Mouse (Mus musculus): ENCODE measurements at regions not wholly inside any gene's neighbourhood (a gene's known extent, or its start where the extent isn't known, plus 50 kb on each side); places are given as distances from the start of the nearest gene placed in this dataset.
"Not testable (repeated sequence)": the region's sequence is repeated elsewhere in the genome, so short reads cannot be mapped to it uniquely, and the experiment has no call there.

- H3K4me1 ChIP-seq (ENCODE audit: control insufficient read depth in 1 of 2, insufficient read depth in 2 of 2, low read length in 2 of 2), result no peaks in the 10 kb centered on the region
- no peak overlapping the region for H3K9ac ChIP-seq (ENCODE audit: control insufficient read depth, low read depth, low read length, poor library complexity, severe bottlenecking)
- H3K27ac ChIP-seq (ENCODE audit: control insufficient read depth, low read depth, low read length), result no peak overlapping the region
- TF ChIP-seq ZNF384 (IDR thresholded peaks at IDR 0.05; ENCODE audit: low read depth, low read length) (no peak), HCFC1 (IDR thresholded peaks at IDR 0.05; ENCODE audit: low read depth, low read length) (no peak), MXI1 (IDR thresholded peaks at IDR 0.05; ENCODE audit: low read depth, low read length) (no peak), TAL1 (IDR thresholded peaks at IDR 0.05; ENCODE audit: low read length) (no peak), ZMIZ1 (IDR thresholded peaks at IDR 0.05; ENCODE audit: low read depth, low read length) (no peak), GABPA (IDR thresholded peaks at IDR 0.05; ENCODE audit: low read depth, low read length) (no peak), CHD1 (IDR thresholded peaks at IDR 0.05; ENCODE audit: low read depth, low read length) (no peak), TBP (IDR thresholded peaks at IDR 0.05; ENCODE audit: low read depth, low read length) (no peak), USF1 (IDR thresholded peaks at IDR 0.05; ENCODE audit: low read depth, low read length) (no peak), POLR2AphosphoS5 (IDR thresholded peaks at IDR 0.05; ENCODE audit: borderline replicate concordance, low read depth, low read length) (no peak), MAZ (IDR thresholded peaks at IDR 0.05; ENCODE audit: low read depth, low read length) (no peak), USF2 (IDR thresholded peaks at IDR 0.05; ENCODE audit: borderline replicate concordance in 1 of 2, insufficient read depth in 1 of 2, low read depth in 1 of 2, low read length in 2 of 2) (no peak), SIN3A (IDR thresholded peaks at IDR 0.05; ENCODE audit: low read length) (no peak), KAT2A (conservative IDR thresholded peaks at IDR 0.05; ENCODE audit: low read depth, low read length) (no peak), POLR2AphosphoS2 (IDR thresholded peaks at IDR 0.05; ENCODE audit: low read length) (no peak), E2F4 (IDR thresholded peaks at IDR 0.05; ENCODE audit: borderline replicate concordance, low read depth, low read length) (no peak), RCOR1 (IDR thresholded peaks at IDR 0.05; ENCODE audit: low read depth, low read length) (no peak), RAD21 (IDR thresholded peaks at IDR 0.05; ENCODE audit: low read depth, low read length) (no peak)
- H3K27me3 ChIP-seq (ENCODE audit: control insufficient read depth in 1 of 2, insufficient read depth in 2 of 2, low read length in 2 of 2), result no peaks in the 10 kb centered on the region; a peak in 2 of 4 replicates
- no peak overlapping the region for H3K4me3 ChIP-seq (ENCODE audit: control insufficient read depth in 1 of 2, insufficient read depth in 1 of 2, low read depth in 2 of 2, low read length in 2 of 2)
- H3K36me3 ChIP-seq (ENCODE audit: control insufficient read depth in 1 of 2, insufficient read depth in 2 of 2, low read length in 2 of 2), result no peaks in the 10 kb centered on the region
- H3K79me2 ChIP-seq (ENCODE audit: control insufficient read depth, insufficient read depth, low read length, poor library complexity), result no peaks in the 10 kb centered on the region
- no peak for DNase-seq (ENCODE audit: low read depth, low spot score)
- no peaks in the 10 kb centered on the region for H3K9me3 ChIP-seq (replicated peaks; ENCODE audit: insufficient read depth, low read length)
These were observed 59.6 kb downstream of the Fasl start for GRCm38 (mm10) chr1:161728546-161729206.

DNA sequence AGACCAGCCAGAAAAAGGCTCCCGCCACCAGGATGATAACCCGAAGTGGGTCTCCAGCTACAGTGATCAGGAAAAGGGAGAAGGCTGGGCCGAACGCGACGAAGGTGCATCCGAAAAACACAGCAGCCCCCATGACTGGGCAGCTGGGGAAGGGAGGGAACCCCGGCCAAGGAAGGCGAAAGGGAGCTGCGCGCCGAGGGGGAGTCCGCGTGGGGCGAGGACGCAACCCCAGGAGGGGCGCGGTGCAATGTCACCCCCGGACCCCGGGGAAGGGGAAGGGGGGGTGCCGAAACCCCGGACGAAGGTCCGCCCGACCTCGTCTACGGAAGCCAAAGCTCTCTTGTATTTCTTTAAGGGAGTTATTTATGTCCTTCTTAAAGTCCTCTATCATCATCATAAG lies 60.9 kb downstream of the Fasl start:
- not testable (repeated sequence) for H3K27me3 ChIP-seq (ENCODE audit: control insufficient read depth in 1 of 2, insufficient read depth in 2 of 2, low read length in 2 of 2); H3K4me3 ChIP-seq (ENCODE audit: control insufficient read depth in 1 of 2, insufficient read depth in 1 of 2, low read depth in 2 of 2, low read length in 2 of 2); H3K27ac ChIP-seq (ENCODE audit: control insufficient read depth, low read depth, low read length); H3K9me3 ChIP-seq (replicated peaks; ENCODE audit: insufficient read depth, low read length); H3K9ac ChIP-seq (ENCODE audit: control insufficient read depth, low read depth, low read length, poor library complexity, severe bottlenecking); H3K36me3 ChIP-seq (ENCODE audit: control insufficient read depth in 1 of 2, insufficient read depth in 2 of 2, low read length in 2 of 2); H3K4me1 ChIP-seq (ENCODE audit: control insufficient read depth in 1 of 2, insufficient read depth in 2 of 2, low read length in 2 of 2); DNase-seq (ENCODE audit: low read depth, low spot score); H3K79me2 ChIP-seq (ENCODE audit: control insufficient read depth, insufficient read depth, low read length, poor library complexity)

- DNase-seq (ENCODE audit: low read depth, low spot score); H3K9me3 ChIP-seq (replicated peaks; ENCODE audit: insufficient read depth, low read length); H3K4me1 ChIP-seq (ENCODE audit: control insufficient read depth in 1 of 2, insufficient read depth in 2 of 2, low read length in 2 of 2); H3K4me3 ChIP-seq (ENCODE audit: control insufficient read depth in 1 of 2, insufficient read depth in 1 of 2, low read depth in 2 of 2, low read length in 2 of 2); H3K27ac ChIP-seq (ENCODE audit: control insufficient read depth, low read depth, low read length); H3K27me3 ChIP-seq (ENCODE audit: control insufficient read depth in 1 of 2, insufficient read depth in 2 of 2, low read length in 2 of 2); H3K9ac ChIP-seq (ENCODE audit: control insufficient read depth, low read depth, low read length, poor library complexity, severe bottlenecking); H3K36me3 ChIP-seq (ENCODE audit: control insufficient read depth in 1 of 2, insufficient read depth in 2 of 2, low read length in 2 of 2); H3K79me2 ChIP-seq (ENCODE audit: control insufficient read depth, insufficient read depth, low read length, poor library complexity): not testable (repeated sequence)
These were observed 62.2 kb downstream of the Fasl start for GRCm38 (mm10) chr1:161726098-161726497.

Measured in MEL (cell line).